Mouse (Mus musculus) ovary, postnatal 10 days (tissue): ENCODE measurements around the gene Fggy.

Experiments
- DNase-seq: peaks from one replicate; pipeline ENCODE4 v3.0.0; 2022; ENCODE audit warnings: low spot score

The Fggy gene

DNA sequence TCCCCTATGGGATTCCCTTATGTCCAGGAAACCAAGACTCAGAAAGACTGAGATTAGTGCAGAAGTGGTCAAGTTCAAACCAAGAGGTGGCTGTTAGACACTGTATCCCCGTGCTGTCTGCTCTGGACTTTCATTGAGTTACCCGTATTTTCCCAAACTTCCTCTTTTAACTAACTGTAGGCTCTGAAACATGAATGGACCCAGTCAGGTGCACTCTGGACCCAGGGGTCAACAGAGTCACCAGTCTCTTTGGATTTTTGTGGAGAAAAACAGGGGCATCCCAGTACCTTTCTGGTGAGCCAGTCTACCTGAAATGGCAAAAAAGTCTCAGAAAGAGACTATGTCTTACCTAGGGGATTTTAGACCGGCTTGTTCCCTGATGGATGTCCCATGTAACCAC, 33.6 kb downstream of the Fggy start:
- DNase-seq = no peak

DNA sequence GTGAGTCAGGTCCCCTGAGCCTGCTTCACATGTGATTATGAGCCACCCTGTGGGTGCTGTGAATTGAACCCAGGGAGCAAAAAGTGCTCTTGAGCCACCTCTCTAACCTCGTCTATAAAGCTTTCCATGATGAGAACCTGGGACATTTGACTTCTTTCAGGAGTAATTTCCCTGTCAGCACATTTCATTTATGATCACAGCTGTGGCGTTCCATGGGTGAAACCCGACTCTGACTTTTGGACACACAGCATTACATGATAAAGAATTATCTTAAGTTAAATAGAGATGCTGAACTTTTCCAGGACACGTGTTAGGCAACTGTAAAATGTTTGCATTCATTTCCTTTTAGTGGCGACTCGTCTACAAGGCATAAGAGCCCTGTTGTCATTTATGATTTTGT, 39.9 kb downstream of the Fggy start:
- DNase-seq = no peak

DNA sequence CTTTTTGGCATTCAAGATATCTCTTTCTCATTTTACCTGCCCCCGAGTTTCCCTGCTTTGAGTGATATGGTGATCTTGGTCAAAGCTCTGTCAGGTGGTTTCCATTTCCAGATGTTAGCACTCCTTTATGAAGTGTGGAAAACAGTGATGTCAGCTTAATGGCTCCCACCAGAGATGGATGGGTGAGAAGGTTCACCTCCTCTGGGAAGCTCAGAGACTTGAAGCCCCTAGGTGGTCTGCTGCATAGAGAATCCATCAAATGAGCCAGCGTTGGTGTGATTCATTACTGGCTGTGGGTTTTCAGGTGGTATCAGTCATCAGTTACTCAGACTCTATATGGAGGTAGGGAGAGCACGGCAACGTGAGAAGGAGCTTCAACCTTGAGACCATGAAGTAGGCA, 44.5 kb downstream of the Fggy start:
- DNase-seq = no peak

DNA sequence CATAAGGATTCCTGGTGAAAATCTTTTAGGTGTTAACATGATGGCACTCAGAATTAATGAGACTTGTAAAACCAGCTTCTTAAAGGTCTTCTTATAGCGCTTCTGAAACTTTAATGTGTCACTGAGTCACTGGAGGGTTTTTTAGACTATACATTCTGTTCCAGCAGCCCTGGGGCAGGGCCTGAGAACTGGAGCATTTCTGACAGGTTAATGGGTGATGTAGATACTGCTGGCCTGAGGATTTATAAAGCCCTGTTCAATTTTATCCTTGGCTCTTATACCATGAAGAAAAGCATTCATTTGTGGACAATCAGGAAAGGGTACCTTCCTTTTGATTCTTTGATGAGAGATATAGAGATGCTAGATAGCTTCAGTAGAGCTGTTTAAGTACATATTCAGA, 45.9 kb downstream of the Fggy start:
- DNase-seq = no peak

DNA sequence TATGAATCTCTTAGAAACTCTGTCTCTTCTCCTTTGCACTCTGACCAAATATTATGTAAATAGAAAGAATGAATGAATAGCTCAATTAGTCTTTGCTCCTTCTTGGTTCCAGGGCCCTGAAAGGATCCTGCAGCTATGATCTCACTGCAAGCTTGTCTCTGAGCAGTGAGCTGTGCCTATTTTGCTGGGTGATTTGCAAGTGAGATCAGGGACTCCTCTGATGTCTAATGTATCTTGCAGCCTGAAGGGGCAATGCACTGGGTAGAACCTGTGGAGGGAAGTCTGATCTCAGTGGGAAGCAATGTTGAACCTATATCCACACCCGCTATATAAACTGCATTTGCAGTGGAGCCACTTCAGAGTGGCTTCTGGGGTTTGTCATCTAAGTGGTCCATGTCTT, 53.4 kb downstream of the Fggy start:
- no peak for DNase-seq

DNA sequence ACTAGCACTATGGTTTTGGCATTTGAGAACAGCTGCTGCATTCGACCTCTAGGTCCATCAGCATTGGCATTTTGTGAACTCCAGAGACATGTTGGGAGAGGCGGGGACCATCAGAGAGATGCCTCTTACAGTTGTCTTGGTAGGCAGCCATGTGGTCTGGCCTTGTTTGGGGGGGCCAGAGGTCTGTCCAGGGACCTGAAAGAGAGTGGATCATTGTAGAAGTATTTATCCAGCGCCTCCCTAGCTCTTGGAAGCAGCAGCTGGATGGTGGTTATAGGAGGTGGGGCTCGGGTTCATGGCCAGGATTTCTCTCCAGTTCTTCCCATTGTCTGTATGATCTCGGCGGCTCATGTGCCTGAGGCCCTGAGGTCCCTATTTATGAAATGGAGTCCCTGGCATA, 54.1 kb downstream of the Fggy start:
- no peak for DNase-seq

DNA sequence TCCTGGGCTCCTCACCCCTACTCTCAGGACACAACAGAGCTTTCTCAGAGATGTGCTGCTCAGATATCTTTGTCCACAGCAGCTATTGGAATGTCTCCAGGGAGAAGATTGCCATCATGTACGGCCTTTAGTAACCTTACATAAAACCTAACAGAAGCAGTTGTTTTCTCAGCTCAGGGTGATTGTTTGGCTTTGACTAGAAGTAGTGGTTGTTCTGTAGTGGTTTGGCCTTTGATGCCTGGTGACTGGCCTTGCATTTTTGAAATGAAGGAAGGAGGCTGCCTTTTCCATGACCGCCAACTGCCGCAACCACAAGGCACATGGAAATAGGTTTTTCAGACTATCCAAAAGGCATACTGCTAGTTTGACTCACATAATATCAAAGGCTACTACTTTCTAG, 63.7 kb downstream of the Fggy start:
- no peak for DNase-seq

DNA sequence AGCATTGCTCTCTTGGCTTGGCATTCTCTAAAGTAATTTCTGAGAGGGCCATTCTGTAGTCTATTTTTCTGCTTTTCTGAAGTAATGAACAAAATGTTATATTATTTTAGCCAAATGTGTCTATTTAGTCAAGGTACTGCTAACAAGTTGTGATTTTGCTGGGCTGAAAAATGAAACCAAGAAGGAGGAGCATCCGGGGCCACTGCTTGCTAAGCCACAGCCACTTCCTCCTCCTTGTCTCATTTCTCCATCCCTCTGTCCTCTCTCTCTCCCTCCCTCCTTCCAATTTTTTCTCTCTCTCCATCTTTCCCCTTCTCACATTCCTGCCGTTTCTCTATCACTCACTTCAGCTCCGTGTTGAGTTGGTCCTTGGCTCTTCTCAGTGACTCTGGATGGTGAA, 67.4 kb downstream of the Fggy start:
- DNase-seq = no peak

DNA sequence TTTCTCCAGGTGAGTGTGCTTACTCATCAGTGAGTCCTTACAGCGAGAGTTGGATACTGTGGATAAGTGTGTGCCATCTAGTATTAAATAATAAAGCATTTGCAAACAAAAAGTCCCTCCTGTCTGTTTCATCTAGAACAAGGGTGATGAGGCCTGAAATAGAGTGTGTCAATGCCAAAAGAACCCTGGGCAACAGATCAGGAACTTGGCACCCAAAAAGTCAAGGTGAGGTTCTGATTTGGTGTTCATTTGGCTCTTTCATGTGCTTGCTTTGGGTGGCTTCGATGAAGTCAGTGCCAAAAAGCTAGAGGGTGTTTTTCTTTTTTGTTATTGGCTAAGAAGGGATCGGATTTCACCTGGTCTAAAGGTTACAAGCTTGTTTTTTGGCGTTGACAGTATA, 68.3 kb downstream of the Fggy start:
- DNase-seq = no peak

DNA sequence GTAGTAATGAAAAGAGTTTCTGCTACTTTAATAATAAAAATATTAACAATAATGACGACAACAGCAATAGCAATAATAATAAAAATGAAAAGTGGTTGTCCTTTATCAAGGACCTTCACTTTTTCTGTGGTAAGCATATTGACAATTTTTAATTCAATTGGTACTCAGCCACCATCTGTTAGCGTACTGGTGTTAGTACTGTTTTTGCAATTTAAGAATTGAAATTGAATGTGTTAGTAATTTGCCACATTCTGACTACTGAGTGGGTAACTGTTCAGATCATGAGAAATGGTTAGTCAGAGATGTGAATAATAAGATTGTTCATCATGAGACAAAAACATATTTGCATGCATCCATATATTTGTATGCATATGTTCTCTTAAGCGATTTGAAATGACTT, 68.9 kb downstream of the Fggy start:
- no peak for DNase-seq

DNA sequence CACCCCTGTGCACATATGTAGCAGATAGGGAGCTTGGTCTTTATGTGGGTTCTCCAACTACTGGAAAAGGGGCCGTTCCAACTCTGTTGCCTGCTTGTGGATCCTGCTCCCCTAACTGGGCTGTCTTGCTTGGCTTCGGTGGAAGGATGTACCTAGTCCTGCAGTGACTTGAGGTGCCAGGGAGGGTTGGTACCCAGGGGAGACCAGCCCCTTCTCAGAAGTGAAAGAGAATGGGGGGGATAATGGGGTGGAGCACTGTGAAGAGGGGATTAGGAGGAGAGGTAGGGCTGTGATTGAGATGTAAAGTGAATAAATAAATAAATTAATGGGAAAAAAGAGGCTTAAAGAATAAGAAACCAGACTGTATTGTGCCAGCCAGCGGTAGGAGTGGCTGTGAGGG, 77.6 kb downstream of the Fggy start:
- DNase-seq = no peak

DNA sequence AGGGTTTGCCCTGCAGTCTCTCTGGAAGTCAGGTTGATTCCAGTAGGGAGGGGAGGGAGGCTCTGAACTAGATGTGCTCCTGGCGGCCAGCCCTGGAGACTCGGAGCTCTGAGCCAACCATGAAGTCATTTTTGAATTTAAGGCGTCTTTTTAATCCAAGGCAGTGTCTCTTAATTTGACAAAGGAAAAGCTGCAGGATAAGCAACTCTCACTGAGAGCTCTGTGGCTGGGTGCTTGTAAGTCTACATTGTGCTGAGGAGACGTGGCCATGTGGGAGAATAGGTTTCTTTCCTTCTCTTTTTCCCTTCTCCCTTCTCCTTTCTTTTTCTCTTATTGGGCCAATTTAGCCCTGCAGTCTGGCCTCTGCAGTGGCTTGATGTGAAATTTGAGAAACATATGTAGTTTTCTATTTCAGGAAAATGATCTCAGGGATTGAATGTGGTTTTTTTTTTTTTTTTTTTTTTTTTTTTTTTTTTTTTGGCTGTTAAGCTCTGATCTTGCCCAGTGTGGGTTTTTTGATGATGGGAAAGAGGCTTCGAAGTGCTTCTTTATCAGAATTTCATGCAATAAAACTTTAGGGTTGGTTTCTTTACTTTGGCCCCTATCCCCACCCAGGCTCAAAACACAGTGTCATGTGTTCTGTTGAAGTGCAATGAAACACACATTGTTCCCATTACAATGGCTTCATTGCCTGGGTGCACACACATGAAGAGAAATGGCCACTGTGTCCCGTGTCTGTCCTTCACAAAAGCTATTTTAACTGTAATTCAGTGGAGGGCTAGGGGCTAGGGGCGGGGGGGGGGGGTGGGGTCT, 79.8 kb downstream of the Fggy start:
- DNase-seq = peak; percentile 31

DNA sequence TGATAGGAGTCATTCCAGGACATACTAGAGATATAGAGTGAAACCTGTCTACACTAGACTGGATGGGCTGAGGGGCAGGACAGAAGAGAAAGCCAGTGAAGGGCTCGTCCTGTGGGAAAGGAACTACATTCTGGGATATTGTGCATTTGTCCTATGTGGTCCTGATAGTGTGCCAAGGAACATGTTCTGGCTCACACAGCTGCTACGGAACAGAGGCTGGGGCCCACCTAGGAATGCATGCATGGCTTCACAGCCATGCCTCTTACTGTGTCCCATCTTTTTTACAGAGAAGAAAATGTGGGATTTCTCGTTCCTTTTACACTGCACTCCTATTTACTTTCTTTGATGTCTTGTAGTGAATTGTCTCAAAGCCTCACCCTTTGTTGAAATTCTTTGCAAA, 80.8 kb downstream of the Fggy start:
- DNase-seq = no peak

DNA sequence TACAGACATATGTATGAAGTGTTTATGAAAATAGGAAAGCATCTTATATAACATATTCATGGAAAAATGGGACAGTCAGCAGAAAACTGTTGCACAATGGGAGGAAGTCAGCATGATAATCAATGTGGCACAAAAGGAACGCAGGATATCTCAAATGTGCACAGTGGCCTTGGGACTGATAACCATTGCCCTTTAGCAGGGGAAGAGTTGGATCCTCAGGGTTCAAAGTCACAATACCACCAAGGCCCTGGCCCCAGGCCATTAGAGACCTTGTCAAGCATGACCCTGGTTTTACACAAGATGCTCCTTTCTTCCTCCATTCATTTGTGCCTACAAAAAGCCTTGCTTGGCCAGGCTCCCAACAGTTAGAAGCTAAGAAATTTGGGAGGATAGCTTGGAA, 83.5 kb downstream of the Fggy start:
- no peak for DNase-seq

DNA sequence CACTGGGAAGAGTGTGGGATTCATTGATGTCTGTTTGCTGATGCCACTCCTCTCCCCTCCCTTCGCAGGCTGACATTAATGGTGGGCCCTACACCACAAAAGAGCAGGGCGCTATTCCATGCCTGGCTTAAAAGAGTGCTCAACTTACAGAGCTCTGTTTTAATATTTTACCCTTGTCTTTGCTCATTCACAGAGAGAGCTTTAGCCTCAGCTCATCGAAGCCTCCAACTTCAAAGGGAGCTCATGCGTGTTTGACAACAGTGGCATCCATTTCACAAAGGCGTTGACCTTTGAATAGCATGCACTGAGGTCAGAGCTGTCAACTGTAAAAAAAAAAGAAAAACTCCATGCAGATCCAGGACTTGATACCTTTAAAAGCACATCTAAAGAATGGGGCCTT, 86.7 kb downstream of the Fggy start:
- no peak for DNase-seq

DNA sequence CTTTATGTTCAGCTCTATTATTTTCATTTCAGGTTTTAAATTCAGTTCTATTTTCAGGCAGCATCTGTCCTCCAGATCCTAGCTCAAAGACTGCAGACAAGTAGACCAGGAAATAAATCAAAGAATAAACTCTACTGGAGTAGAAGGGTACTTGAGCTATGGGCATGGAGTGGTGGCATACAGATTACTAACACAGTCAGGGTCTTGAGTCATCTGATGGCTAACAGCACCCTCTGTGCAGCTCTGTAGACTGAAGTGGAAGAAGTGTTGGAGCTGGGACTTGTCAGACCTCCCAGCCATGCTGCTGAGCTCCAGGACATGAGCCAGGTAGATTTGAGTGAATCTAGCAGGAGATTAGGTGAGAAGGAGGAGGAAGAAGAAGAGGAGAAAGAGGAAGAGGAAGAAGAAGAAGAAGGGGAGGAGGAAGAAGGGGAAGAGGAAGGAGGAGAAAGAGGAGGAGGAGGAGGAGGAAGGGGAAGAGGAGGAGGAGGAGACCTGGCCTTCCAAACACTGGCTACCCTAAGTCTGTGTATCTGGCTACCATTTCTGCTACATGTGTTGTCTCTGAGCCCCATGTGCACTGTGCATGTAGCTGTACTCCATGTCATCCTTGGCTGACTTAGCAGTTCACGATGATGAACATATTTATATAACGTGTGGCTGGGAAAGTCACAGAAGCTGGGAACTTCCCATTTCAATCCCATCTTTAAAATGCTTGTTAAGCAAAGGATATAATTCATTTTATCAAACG, 91.7 kb downstream of the Fggy start:
- DNase-seq = no peak

DNA sequence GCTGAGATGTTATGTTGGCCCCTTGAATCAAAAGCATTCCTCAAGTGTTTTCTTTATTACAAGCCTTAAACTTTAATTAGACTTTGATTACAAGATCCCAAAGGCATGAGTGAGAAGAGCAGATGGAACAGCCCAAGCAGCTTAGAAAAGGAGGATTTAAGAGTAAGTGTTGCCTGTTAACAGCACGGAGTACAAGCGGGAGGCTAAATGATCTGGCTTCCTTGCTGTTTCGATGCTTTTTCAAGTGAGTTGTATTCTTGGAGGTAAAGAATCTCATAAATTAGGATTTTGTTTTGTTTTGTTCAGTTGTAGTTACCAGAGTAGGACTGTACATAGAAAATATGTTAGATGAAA, 92.2 kb downstream of the Fggy start:
- DNase-seq = no peak

DNA sequence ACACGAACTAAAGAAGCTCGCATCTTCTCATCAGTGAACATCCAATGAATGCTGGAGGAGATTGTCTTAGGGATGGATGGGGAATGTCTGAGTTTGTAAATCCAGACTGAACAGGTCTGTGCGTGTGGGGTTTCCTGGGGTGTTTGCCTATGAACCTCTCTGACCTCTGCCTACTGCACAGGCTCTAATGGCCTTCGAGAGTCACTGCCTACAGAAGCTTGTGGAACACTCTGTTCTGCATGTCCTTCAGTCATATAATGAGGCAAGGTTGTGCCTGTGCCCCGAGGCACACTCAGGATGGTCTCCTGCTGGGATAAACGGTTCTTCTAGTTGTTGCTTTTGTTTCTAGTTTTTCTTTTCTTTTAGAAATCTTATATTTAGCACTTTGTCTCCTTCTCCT, 92.7 kb downstream of the Fggy start:
- DNase-seq = no peak

DNA sequence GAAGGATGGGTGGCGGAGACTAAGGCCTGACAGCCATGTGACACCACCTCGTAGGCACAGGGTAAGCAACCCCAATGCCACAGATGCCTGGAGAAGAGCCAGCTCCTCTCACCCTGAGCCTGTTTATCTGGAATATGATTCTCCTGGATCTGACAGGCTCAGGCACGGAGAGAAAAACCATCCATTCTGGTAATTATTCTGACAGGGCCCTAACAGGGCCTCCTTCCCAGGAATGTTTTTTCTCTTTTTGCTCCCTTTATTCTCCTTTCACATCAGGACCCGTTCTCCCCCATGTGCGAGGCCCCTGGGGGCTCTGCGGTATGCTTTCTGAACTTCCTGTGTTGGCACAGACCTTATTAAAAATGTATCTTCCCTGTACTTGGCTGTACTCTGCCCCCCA, 94.7 kb downstream of the Fggy start:
- no peak for DNase-seq

DNA sequence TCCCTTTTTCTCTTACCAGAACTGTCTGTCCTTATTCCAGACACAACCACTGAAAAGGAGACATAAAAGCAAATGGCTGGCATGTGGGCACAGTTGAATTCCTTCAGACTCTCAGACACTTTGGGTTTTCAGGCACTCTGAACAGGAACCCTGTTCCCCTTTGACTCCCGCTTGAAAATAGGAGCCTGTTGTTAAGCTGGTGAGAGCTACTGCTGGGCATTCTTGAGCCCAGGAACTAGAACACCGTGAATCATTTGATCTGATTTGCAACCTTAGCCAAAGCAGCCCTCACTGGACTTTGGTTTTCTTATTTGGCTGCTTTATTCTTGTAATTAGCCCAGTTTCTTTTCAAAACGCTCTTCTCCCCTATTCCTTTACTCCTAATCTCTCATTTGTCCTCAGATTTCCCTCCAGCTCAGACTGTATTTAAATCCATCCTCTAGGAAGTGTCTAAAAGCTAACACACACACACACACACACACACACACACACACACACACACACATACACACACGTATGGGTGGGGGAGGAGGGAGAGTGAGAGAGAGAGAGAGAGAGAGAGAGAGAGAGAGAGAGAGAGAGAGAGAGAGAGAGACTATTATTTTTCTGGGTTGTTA, 96.1 kb downstream of the Fggy start:
- DNase-seq = no peak

DNA sequence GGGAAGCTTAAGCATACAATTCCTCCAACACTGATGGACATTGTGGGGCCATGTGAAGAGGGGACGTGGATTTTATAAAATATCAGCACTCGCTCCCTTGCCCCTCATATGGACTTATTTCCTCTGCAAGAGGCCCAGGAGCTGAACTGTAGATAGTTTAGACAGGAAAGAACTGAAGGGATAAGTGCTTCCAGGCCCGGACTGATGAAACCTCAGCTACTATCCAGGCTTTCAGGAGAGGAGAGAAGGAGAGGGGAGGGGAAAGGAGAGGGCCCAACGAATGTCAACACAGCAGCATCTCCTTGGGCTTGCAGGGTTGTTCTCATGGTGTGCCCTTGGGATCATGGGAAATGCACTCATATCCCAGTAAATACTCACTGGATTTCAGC, 96.6 kb downstream of the Fggy start:
- no peak for DNase-seq

DNA sequence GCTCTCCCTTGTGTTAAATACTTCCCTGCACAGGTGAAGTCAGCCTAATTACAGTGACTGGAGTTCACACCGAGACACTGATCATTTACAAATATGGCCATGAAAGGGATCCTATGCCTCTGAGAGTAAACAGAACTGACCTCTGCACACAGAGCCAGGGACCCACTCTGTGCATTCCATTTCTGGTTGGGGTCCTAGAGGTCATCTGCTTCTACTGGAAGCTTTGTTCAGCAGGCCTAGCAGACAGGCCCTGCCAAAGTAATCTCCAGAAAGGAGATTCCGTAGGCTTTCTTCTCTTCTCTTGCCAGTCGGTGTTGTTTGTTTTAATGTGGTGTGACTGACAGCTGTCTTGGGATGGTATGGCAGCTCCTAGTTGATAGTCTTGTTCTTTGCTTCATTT, 101.7 kb downstream of the Fggy start:
- DNase-seq = no peak

DNA sequence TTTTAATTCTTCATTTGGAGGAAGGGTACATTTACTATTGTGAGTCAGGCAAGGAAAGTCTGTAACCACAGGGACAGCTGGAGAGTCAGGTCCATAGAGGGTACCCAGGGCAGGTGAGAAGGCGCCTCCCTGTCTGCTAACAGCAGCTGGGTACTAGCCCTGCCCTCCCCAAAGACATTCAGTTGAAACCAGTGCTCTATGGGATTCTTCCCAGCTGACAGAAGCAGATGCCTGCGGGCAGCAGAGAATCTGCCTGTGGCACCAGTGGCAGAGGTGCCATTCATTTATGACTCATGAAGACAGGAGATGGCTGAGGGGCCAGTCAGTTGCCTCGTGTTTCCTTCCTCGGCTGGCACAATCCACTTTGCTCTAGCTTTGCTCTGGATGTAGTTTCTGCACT, 106.3 kb downstream of the Fggy start:
- no peak for DNase-seq

DNA sequence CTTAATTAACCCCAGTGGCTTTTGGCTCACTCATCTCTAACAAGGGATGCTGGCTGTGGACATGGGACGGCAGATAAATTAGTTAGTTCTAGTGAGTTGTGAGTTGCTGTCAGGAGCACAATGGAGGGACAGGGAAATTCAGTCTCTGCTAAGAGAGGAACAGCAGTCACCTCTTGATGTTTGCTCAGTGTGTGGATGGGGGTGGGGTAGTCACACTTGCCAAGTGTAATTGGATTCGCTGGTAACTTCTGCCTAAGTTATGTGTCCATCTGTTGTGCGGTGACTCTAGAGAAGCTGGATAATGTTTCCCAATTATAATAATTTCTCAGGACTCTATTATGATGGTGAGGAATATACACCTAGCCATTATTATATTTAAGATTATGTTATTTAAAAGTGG, 107.0 kb downstream of the Fggy start:
- DNase-seq = no peak
